Mouse (Mus musculus): ENCODE results near the gene Map1b. TPM values are rescaled to one million over a fixed set of nuclear protein-coding genes. Genes with fewer than 3 reads are reported as not detected.

Map1b gene
- polyA plus RNA-seq, 2 experiments = 17.5 to 142 TPM

DNA sequence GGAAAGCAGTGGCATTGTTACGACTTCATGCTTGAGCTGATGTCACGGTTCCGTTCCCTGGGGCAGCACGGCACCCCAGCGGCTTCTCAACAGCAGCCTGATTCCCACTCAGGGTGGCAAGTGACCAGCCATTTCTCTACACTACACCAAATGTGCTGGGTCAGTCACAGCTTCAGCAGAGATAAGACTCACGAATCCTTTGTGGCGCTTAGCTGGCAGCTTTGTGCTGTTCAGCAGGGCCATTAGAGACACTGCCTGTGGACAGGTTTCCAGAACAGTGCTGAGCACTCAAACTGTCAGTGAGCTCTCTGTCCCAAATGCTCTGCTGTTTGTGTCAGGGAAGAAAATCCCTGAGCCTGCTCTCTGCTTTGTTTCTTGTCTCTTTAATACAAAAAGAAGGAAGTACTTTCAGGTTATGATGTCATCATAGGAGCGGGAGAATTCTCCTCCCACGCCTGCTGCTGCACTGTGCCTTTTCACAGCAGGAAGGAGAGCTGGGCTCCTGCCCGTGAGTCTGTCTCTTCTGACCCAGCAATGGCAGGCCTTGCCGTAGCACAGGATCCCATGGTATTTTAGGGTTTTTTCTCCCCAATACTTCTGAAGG is 103.8 kb downstream of the Map1b start:
- Histone ChIP-seq H3K4me2 (replicated peaks; ENCODE audit: low read depth, low read length, severe bottlenecking) (no peak overlapping the region), H3K27me3 (ENCODE audit: control insufficient read depth, insufficient read depth, low read length) (no peaks in the 10 kb centered on the region), H3K4me1 (ENCODE audit: control insufficient read depth, insufficient read depth, low read length) (peaks cover 31% of the 10 kb centered on the region), H3K36me3 (ENCODE audit: control insufficient read depth, insufficient read depth, low read length) (peaks cover 46% of the 10 kb centered on the region), H3K4me3 (replicated peaks; ENCODE audit: low read length) (no peak overlapping the region), H3K9me3 (ENCODE audit: control insufficient read depth, low read length) (no peaks in the 10 kb centered on the region), H3K9ac (ENCODE audit: low read depth, low read length, severe bottlenecking) (no peak overlapping the region; the same call in 1 of the 2 replicates), H3K27ac (replicated peaks; ENCODE audit: low read depth, low read length) (no peak overlapping the region; the same call in 1 of the 2 replicates)
- WGBS = 51% methylated on average over 11 of the region's 11 CpGs
- no peak for TF ChIP-seq POLR2A (IDR thresholded peaks at IDR 0.05; ENCODE audit: borderline replicate concordance, extremely low read depth, insufficient read depth, insufficient read length)
- peak; percentile 61 for DNase-seq (ENCODE audit: low spot score)
- ATAC-seq (ENCODE audit: low FRiP score, low read depth) = no peak

GRCm38 (mm10) chr13:99411761-99412160 is 104.6 kb downstream of the Map1b start:
- DNase-seq (ENCODE audit: low spot score) (no peak), ATAC-seq (ENCODE audit: low FRiP score, low read depth) (no peak)
- Histone ChIP-seq H3K27me3 (ENCODE audit: control insufficient read depth, insufficient read depth, low read length) (no peaks in the 10 kb centered on the region), H3K4me3 (replicated peaks; ENCODE audit: low read length) (no peak overlapping the region), H3K4me1 (ENCODE audit: control insufficient read depth, insufficient read depth, low read length) (peaks cover 31% of the 10 kb centered on the region), H3K9ac (ENCODE audit: low read depth, low read length, severe bottlenecking) (no peak overlapping the region), H3K36me3 (ENCODE audit: control insufficient read depth, insufficient read depth, low read length) (peaks cover 50% of the 10 kb centered on the region), H3K9me3 (ENCODE audit: control insufficient read depth, low read length) (no peaks in the 10 kb centered on the region), H3K27ac (replicated peaks; ENCODE audit: low read depth, low read length) (no peak overlapping the region), H3K4me2 (replicated peaks; ENCODE audit: low read depth, low read length, severe bottlenecking) (no peak overlapping the region)
- no peak for TF ChIP-seq POLR2A (IDR thresholded peaks at IDR 0.05; ENCODE audit: borderline replicate concordance, extremely low read depth, insufficient read depth, insufficient read length)
- 79% methylated on average over 3 of the region's 3 CpGs for WGBS

- Histone ChIP-seq H3K9me3 (ENCODE audit: control insufficient read depth, low read length) (no peaks in the 10 kb centered on the region), H3K4me2 (replicated peaks; ENCODE audit: low read depth, low read length, severe bottlenecking) (no peak overlapping the region), H3K27ac (replicated peaks; ENCODE audit: low read depth, low read length) (no peak overlapping the region), H3K27me3 (ENCODE audit: control insufficient read depth, insufficient read depth, low read length) (no peaks in the 10 kb centered on the region), H3K4me3 (replicated peaks; ENCODE audit: low read length) (no peak overlapping the region), H3K36me3 (ENCODE audit: control insufficient read depth, insufficient read depth, low read length) (peaks cover 55% of the 10 kb centered on the region), H3K4me1 (ENCODE audit: control insufficient read depth, insufficient read depth, low read length) (peaks cover 31% of the 10 kb centered on the region), H3K9ac (ENCODE audit: low read depth, low read length, severe bottlenecking) (no peak overlapping the region)
- DNase-seq (ENCODE audit: low spot score) (no peak), ATAC-seq (ENCODE audit: low FRiP score, low read depth) (no peak)
- WGBS = 90% methylated on average over 14 of the region's 14 CpGs
- TF ChIP-seq POLR2A (IDR thresholded peaks at IDR 0.05; ENCODE audit: borderline replicate concordance, extremely low read depth, insufficient read depth, insufficient read length) = no peak
Measured at GRCm38 (mm10) chr13:99410611-99411515, 105.5 kb downstream of the Map1b start.

- WGBS = 27% methylated on average over 2 of the region's 2 CpGs
- H3K36me3 ChIP-seq (ENCODE audit: control insufficient read depth, insufficient read depth, low read length) = peaks cover 64% of the 10 kb centered on the region
- no peak for ATAC-seq (ENCODE audit: low FRiP score, low read depth)
- no peak for DNase-seq (ENCODE audit: low spot score)
- no peaks in the 10 kb centered on the region for H3K9me3 ChIP-seq (ENCODE audit: control insufficient read depth, low read length)
- H3K4me3 ChIP-seq (replicated peaks; ENCODE audit: low read length) = no peak overlapping the region
- no peak for TF ChIP-seq POLR2A (IDR thresholded peaks at IDR 0.05; ENCODE audit: borderline replicate concordance, extremely low read depth, insufficient read depth, insufficient read length)
- no peak overlapping the region for H3K4me2 ChIP-seq (replicated peaks; ENCODE audit: low read depth, low read length, severe bottlenecking)
- no peaks in the 10 kb centered on the region for H3K27me3 ChIP-seq (ENCODE audit: control insufficient read depth, insufficient read depth, low read length)
- peaks cover 19% of the 10 kb centered on the region for H3K4me1 ChIP-seq (ENCODE audit: control insufficient read depth, insufficient read depth, low read length)
- no peak overlapping the region for H3K9ac ChIP-seq (ENCODE audit: low read depth, low read length, severe bottlenecking)
- no peak overlapping the region for H3K27ac ChIP-seq (replicated peaks; ENCODE audit: low read depth, low read length)
Measured at GRCm38 (mm10) chr13:99409216-99409615, 107.1 kb downstream of the Map1b start.

DNA sequence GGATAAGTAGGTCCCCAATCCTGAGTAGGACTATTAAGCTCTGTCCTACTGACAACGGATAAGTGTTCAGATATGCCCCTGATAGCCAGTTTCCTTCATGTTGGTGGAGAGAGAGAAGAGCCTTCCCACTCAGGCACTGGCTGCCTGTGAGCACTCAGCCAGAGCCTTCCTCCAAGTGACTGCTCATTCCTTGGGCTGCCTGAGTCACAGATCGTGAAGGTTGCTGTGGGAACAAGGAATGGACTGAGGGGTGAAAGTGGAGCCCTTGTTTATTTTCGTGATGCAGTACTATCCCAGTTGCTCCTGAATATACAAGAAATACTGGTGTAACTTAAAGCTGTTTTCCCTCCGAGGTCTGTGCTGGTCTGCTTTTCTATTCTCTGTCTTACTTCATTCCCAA is 117.0 kb downstream of the Map1b start:
- Histone ChIP-seq H3K27me3 (ENCODE audit: control insufficient read depth, insufficient read depth, low read length) (no peaks in the 10 kb centered on the region), H3K9me3 (ENCODE audit: control insufficient read depth, low read length) (no peaks in the 10 kb centered on the region), H3K4me1 (ENCODE audit: control insufficient read depth, insufficient read depth, low read length) (peaks cover 8% of the 10 kb centered on the region), H3K27ac (replicated peaks; ENCODE audit: low read depth, low read length) (no peak overlapping the region), H3K9ac (ENCODE audit: low read depth, low read length, severe bottlenecking) (no peak overlapping the region), H3K4me3 (replicated peaks; ENCODE audit: low read length) (no peak overlapping the region), H3K36me3 (ENCODE audit: control insufficient read depth, insufficient read depth, low read length) (peaks cover 8% of the 10 kb centered on the region), H3K4me2 (replicated peaks; ENCODE audit: low read depth, low read length, severe bottlenecking) (no peak overlapping the region)
- no peak for TF ChIP-seq POLR2A (IDR thresholded peaks at IDR 0.05; ENCODE audit: borderline replicate concordance, extremely low read depth, insufficient read depth, insufficient read length)
- DNase-seq (ENCODE audit: low spot score) = no peak
- 68% methylated on average over 4 of the region's 4 CpGs for WGBS
- ATAC-seq (ENCODE audit: low FRiP score, low read depth) = no peak
